Mouse (Mus musculus) intestine, embryonic 14.5 days (tissue): Measurements from ENCODE around the gene Rac2. TPM values are rescaled to one million over a fixed set of nuclear protein-coding genes. Genes with fewer than 3 reads are reported as not detected.

Source experiments
- ATAC-seq: fragments of 200-750 bp; cut with Nextera tagmentation; replicated peaks from 2 replicates; pipeline ENCODE4 v1.8.0; 2017; ENCODE audit warnings: low read depth, moderate number of reproducible peaks, moderate TSS enrichment, moderate library complexity; ENCODE audit not compliant: low FRiP score, low TSS enrichment
- DNase-seq: peaks from one replicate; pipeline ENCODE4 v3.0.0-alpha.2; 2018; ENCODE audit warnings: low spot score
- H3K27ac ChIP-seq: fragments of 300-500 bp; sonication (generic); 2 replicates; pipeline ENCODE4 v1.5.1; 2014; ENCODE audit warnings: low read depth, mild to moderate bottlenecking, control low read depth
- H3K27me3 ChIP-seq: fragments of 300-500 bp; sonication (generic); replicated peaks from 2 replicates; pipeline ENCODE4 v1.6.1; 2014; ENCODE audit warnings: low read length, control low read depth; ENCODE audit not compliant: control insufficient read depth, insufficient read depth
- H3K36me3 ChIP-seq: fragments of 300-500 bp; sonication (generic); 2 replicates; pipeline ENCODE4 v1.6.1; 2014; ENCODE audit warnings: low read length, control low read depth; ENCODE audit not compliant: control insufficient read depth, insufficient read depth
- H3K4me1 ChIP-seq: fragments of 300-500 bp; sonication (generic); replicated peaks from 2 replicates; pipeline ENCODE4 v1.6.1; 2014; ENCODE audit warnings: low read length, control low read depth, mixed read lengths; ENCODE audit not compliant: control insufficient read depth, insufficient read depth
- H3K4me2 ChIP-seq: fragments of 300-500 bp; sonication (generic); 2 replicates; pipeline ENCODE4 v1.6.1; 2014; ENCODE audit warnings: low read length
- H3K4me3 ChIP-seq: fragments of 300-500 bp; sonication (generic); 2 replicates; pipeline ENCODE4 v1.5.1; 2014; ENCODE audit warnings: low read depth, low read length, control low read depth, mixed read lengths
- H3K9ac ChIP-seq: fragments of 300-500 bp; sonication (generic); 2 replicates; pipeline ENCODE4 v1.6.1; 2014; ENCODE audit warnings: mild to moderate bottlenecking, low read length
- H3K9me3 ChIP-seq: fragments of 300-500 bp; sonication (generic); 2 replicates; pipeline ENCODE4 v1.6.1; 2016; ENCODE audit warnings: low read length, control low read depth; ENCODE audit not compliant: control insufficient read depth
- WGBS: fragments of 180-500 bp; shearing (Covaris S2); extraction: QIAGEN DNeasy Blood & Tissue Kit; methylation state at CpG from one replicate; pipeline ENCODE4 v1.1.7; 2014; 5-methylcytosine and 5-hydroxymethylcytosine counted together
- polyA plus RNA-seq: library from polyadenylated mRNA; unstranded; fragments of >200 nt; fragmentation: Nextera tagmentation; extraction: Ambion mirVana; gene quantifications from 2 replicates; pipeline ENCODE4 v1.2.1, GENCODE M21; 2014

Rac2 gene
- polyA plus RNA-seq, 1 experiment from 2014 or later = 16.7 TPM

DNA sequence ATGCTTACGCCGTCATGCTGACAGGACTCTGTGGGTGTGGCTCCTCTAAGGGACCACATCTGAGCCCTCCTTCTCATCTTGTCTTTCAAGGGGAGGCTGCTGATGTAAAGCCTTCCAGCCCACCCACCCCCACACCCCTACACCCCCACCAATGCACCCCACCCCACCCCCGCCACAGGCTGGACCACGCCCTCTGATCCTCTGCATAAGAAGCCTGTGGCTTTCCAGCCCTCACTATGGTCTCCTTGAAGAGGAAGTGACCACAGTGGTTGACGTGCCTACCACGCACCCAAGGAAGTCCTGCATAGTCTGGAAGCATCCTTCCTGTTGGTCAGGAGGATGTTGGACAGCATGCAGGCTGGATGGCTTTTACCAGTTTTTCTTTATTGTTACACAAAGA lies 56.8 kb downstream of the Rac2 start:
- Histone ChIP-seq H3K27ac (no peak overlapping the region), H3K9me3 (no peaks in the 10 kb centered on the region), H3K4me2 (no peak overlapping the region), H3K9ac (no peak overlapping the region), H3K4me3 (no peak overlapping the region), H3K4me1 (0 out of 2 replicates have a peak, but pooled peaks cover 4% of the 10 kb centered on the region), H3K36me3 (no peaks in the 10 kb centered on the region), H3K27me3 (no peaks in the 10 kb centered on the region)
- no peak for DNase-seq
- no peak for ATAC-seq
- 84% methylated on average over 6 of the region's 6 CpGs for WGBS

GRCm38 (mm10) chr15:78514393-78515146 lies 58.0 kb downstream of the Rac2 start:
- Histone ChIP-seq H3K4me2 (no peak overlapping the region), H3K27ac (no peak overlapping the region), H3K27me3 (no peaks in the 10 kb centered on the region), H3K4me3 (no peak overlapping the region), H3K4me1 (0 out of 2 replicates have a peak, but pooled peaks cover 9% of the 10 kb centered on the region), H3K9me3 (no peaks in the 10 kb centered on the region), H3K9ac (no peak overlapping the region), H3K36me3 (no peaks in the 10 kb centered on the region)
- WGBS = 30% methylated on average over 7 of the region's 7 CpGs
- ATAC-seq (no peak), DNase-seq (peak; percentile 94)

GRCm38 (mm10) chr15:78513019-78513418 lies 59.6 kb downstream of the Rac2 start:
- ATAC-seq = no peak
- no peak overlapping the region for H3K4me3 ChIP-seq

DNA sequence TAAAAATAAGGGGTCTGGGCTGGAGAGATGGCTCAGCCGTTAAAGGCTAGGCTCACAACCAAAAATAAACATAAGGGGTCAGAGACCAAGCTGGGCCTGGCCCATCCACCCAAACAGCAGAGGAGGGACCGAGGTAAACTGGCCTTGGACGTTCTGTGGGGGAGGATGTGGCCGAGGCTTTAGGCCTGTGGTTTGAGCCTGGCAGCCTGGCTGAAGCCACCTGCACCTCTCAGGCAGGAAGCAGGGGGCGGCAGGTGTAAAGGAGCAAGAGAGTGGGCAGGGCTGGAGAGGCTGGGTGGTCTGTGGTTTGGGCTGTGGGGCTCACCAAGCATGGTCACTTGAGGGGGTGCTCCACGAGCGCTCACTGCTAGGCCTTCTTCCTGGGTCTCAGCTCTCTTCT lies 60.6 kb downstream of the Rac2 start:
- H3K9me3 ChIP-seq = no peaks in the 10 kb centered on the region
- H3K27me3 ChIP-seq = no peaks in the 10 kb centered on the region
- no peak overlapping the region for H3K9ac ChIP-seq
- H3K4me2 ChIP-seq = no peak overlapping the region
- DNase-seq (no peak), ATAC-seq (no peak)
- no peak overlapping the region for H3K4me3 ChIP-seq
- H3K36me3 ChIP-seq = no peaks in the 10 kb centered on the region
- H3K27ac ChIP-seq = no peak overlapping the region
- 58% methylated on average over 7 of the region's 7 CpGs for WGBS
- H3K4me1 ChIP-seq = 0 out of 2 replicates have a peak, but pooled peaks cover 10% of the 10 kb centered on the region

More at GRCm38 (mm10) chr15:78513019-78513418, 59.6 kb downstream of the Rac2 start:
- Histone ChIP-seq H3K27ac (no peak overlapping the region), H3K4me2 (no peak overlapping the region), H3K27me3 (no peaks in the 10 kb centered on the region), H3K9ac (no peak overlapping the region), H3K9me3 (no peaks in the 10 kb centered on the region), H3K36me3 (no peaks in the 10 kb centered on the region), H3K4me1 (0 out of 2 replicates have a peak, but pooled peaks cover 10% of the 10 kb centered on the region)
- no peak for DNase-seq
- WGBS = 81% methylated on average over 14 of the region's 14 CpGs

- Histone ChIP-seq H3K36me3 (no peaks in the 10 kb centered on the region), H3K4me3 (no peak overlapping the region), H3K27ac (no peak overlapping the region), H3K9ac (no peak overlapping the region), H3K4me2 (no peak overlapping the region), H3K9me3 (no peaks in the 10 kb centered on the region), H3K4me1 (0 out of 2 replicates have a peak, but pooled peaks cover 10% of the 10 kb centered on the region), H3K27me3 (no peaks in the 10 kb centered on the region)
- ATAC-seq (no peak), DNase-seq (no peak)
- WGBS = 89% methylated on average over 6 of the region's 6 CpGs
These were observed 61.8 kb downstream of the Rac2 start for GRCm38 (mm10) chr15:78510736-78511135.

DNA sequence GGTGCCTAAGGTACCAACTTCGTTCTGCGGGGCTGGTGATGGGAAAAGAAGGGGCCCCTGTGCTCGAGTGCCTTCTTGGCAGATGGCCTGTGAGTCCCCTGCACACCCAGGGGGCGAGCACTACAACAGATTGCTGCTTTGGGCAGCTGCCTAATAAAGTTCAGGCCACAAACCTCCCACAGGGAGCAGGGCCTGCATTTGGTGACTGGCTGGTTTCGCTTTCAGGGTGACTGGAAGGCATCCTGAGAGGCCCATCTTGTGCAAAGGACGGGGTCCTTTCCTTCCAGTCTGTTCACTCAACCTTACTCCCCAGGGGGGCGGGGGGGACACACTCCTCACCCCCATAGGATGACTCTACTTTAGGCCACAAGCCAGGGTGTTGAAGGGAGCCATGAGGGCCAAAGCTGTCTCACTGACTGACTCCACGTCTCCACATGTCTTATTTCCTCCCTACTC lies 62.4 kb downstream of the Rac2 start:
- H3K4me1 ChIP-seq = 0 out of 2 replicates have a peak, but pooled peaks cover 10% of the 10 kb centered on the region
- H3K9ac ChIP-seq = 0 out of 2 replicates have a peak overlapping the region, but pooled peaks have one; percentile 5
- H3K36me3 ChIP-seq = no peaks in the 10 kb centered on the region
- 64% methylated on average over 8 of the region's 8 CpGs for WGBS
- DNase-seq (no peak), ATAC-seq (no peak)
- no peak overlapping the region for H3K27ac ChIP-seq
- H3K27me3 ChIP-seq = no peaks in the 10 kb centered on the region
- no peaks in the 10 kb centered on the region for H3K9me3 ChIP-seq
- H3K4me2 ChIP-seq = 0 out of 2 replicates have a peak overlapping the region, but pooled peaks have one; percentile 8
- no peak overlapping the region for H3K4me3 ChIP-seq

GRCm38 (mm10) chr15:78509297-78509899 lies 63.2 kb downstream of the Rac2 start:
- 0 out of 2 replicates have a peak, but pooled peaks cover 8% of the 10 kb centered on the region for H3K4me1 ChIP-seq
- no peak for DNase-seq
- 0 out of 2 replicates have a peak, but pooled peaks cover 4% of the 10 kb centered on the region for H3K9me3 ChIP-seq
- 44% methylated on average over 12 of the region's 12 CpGs for WGBS
- no peaks in the 10 kb centered on the region for H3K36me3 ChIP-seq
- no peak overlapping the region for H3K27ac ChIP-seq
- 0 out of 2 replicates have a peak overlapping the region, but pooled peaks have one; percentile 8 for H3K4me2 ChIP-seq
- no peak overlapping the region for H3K9ac ChIP-seq
- H3K4me3 ChIP-seq = no peak overlapping the region
- H3K27me3 ChIP-seq = no peaks in the 10 kb centered on the region
- peak; percentile 47; the same call in 1 of the 2 replicates for ATAC-seq
